Mouse (Mus musculus) splenic B cell, adult 2 months (primary cell): ENCODE data around the gene Vmn2r37.
"Not testable (repeated sequence)": the region's sequence is repeated elsewhere in the genome, so short reads cannot be mapped to it uniquely, and the experiment has no call there.

Experiments used
- DNase-seq: peaks from one replicate; pipeline ENCODE4 v3.0.0-alpha.2; 2011; ENCODE audit warnings: low read depth, low spot score
- H3K27me3 ChIP-seq: 2 replicates; pipeline ENCODE4 v1.6.1; 2012; ENCODE audit warnings: mild to moderate bottlenecking, low read length, moderate library complexity, mixed read lengths; ENCODE audit not compliant: control insufficient read depth, poor library complexity, insufficient read depth, severe bottlenecking
- H3K36me3 ChIP-seq: 2 replicates; pipeline ENCODE4 v1.6.1; 2012; ENCODE audit warnings: mild to moderate bottlenecking, low read length, moderate library complexity, mixed read lengths; ENCODE audit not compliant: control insufficient read depth, poor library complexity, insufficient read depth, severe bottlenecking

The Vmn2r37 gene

GRCm38 (mm10) chr7:9223553-9223952, at the start of gene Vmn2r37:
Gene Vmn2r37, minus strand, starts transcription at chr7:9223653.
- not testable (repeated sequence) for DNase-seq, H3K27me3 ChIP-seq, H3K36me3 ChIP-seq
